ENCODE assay signal across 19 mouse cellular contexts in the genomic region with DNA sequence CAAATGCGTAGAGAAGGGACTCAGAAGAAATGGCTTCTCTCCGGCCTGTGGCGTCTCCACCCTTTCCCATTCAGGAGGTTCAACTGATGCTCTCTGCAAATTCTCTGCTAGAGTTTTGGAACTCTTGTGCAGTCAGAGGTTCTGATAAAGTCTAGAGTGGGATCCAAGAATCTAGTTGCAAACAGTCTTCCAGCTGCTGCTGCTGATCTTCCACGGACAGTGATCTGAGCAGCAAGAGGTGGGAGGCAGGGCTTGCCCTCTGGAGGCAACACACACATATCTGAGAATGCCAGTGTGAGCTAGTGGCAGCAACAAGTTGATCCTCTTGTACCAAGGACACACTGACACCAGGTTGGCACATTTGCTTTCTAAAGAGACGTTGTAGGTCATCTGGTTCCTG.
A peak's percentile ranks its signal among the peaks of the same experiment; 100 is the strongest.
DNase-seq lines count a peak whose midpoint lies in the region; ATAC-seq lines count a peak whose summit lies in the region.
"Had no signal": no experiment of that assay in that cellular context is flagged by ENCODE, and none has a peak within 500 bp of the region (broad histone marks: within the 10 kb centered on the region; RNA-seq: fewer than 3 reads in every experiment).

No protein-coding gene starts in this region.

- H3K27me3 ChIP-seq in kidney, embryonic 14.5 days (ENCODE audit: control insufficient read depth, insufficient read depth, low read length): no peaks in the 10 kb centered on the region
- no peaks in the 10 kb centered on the region for H3K27me3 ChIP-seq in kidney, embryonic 16.5 days (ENCODE audit: insufficient read depth, low read length)
- H3K27me3 ChIP-seq in limb, embryonic 12.5 days: no peaks in the 10 kb centered on the region
- no peaks in the 10 kb centered on the region for H3K27me3 ChIP-seq in intestine, embryonic 16.5 days (replicated peaks; ENCODE audit: control insufficient read depth, insufficient read depth, low read length)
- H3K27me3 ChIP-seq: embryonic facial prominence, embryonic 12.5 days; forebrain, embryonic 13.5 days; forebrain, embryonic 15.5 days had no signal

- H3K9me3 ChIP-seq in kidney, embryonic 14.5 days (ENCODE audit: control insufficient read depth, low read length): peaks cover 3% of the 10 kb centered on the region; the same call in 1 of the 2 replicates
- peaks cover 12% of the 10 kb centered on the region for H3K9me3 ChIP-seq in kidney, embryonic 16.5 days (ENCODE audit: low read length)
- H3K9me3 ChIP-seq in limb, embryonic 12.5 days: peaks cover 12% of the 10 kb centered on the region
- peaks cover 3% of the 10 kb centered on the region; the same call in 1 of the 2 replicates for H3K9me3 ChIP-seq in intestine, embryonic 16.5 days (ENCODE audit: control insufficient read depth, low read length)
- H3K9me3 ChIP-seq: forebrain, embryonic 15.5 days had no signal

- H3K4me2 ChIP-seq in kidney, embryonic 14.5 days (replicated peaks; ENCODE audit: low read depth, low read length): no peak overlapping the region
- no peak overlapping the region for H3K4me2 ChIP-seq in kidney, embryonic 16.5 days (replicated peaks; ENCODE audit: low read depth, low read length)
- no peak overlapping the region for H3K4me2 ChIP-seq in limb, embryonic 12.5 days
- H3K4me2 ChIP-seq in intestine, embryonic 16.5 days (ENCODE audit: low read depth, low read length): no peak overlapping the region
- H3K4me2 ChIP-seq: embryonic facial prominence, embryonic 12.5 days; forebrain, embryonic 13.5 days; forebrain, embryonic 15.5 days had no signal

- H3K4me3 ChIP-seq in kidney, embryonic 14.5 days (ENCODE audit: low read length): no peak overlapping the region
- no peak overlapping the region for H3K4me3 ChIP-seq in kidney, embryonic 16.5 days (ENCODE audit: low read length)
- no peak overlapping the region for H3K4me3 ChIP-seq in limb, embryonic 12.5 days (replicated peaks)
- no peak overlapping the region for H3K4me3 ChIP-seq in intestine, embryonic 16.5 days (ENCODE audit: low read length)
- H3K4me3 ChIP-seq: embryonic facial prominence, embryonic 10.5 days; embryonic facial prominence, embryonic 12.5 days; forebrain, embryonic 13.5 days; forebrain, embryonic 15.5 days had no signal

- DNase-seq in kidney, postnatal 14 days: no peak
- DNase-seq in kidney, adult 11 months: no peak
- no peak for DNase-seq in left cerebral cortex, postnatal 36 days (ENCODE audit: low spot score in 2 of 2)
- DNase-seq: adrenal gland, adult 2 months; adrenal gland, postnatal 10 days; adrenal gland, postnatal 25 days; cerebellum, adult 11-12 months; cerebellum, adult 2 months; cerebellum, adult 9-10 months; cerebellum, postnatal 10 days; cerebellum, postnatal 25 days had no signal

- H3K27ac ChIP-seq in kidney, embryonic 14.5 days (ENCODE audit: low read depth, low read length): peak overlapping the region; percentile 15; the same call in 1 of the 2 replicates
- peak overlapping the region; percentile 68 for H3K27ac ChIP-seq in kidney, embryonic 16.5 days (ENCODE audit: low read length)
- peak overlapping the region; percentile 63; the same call in 1 of the 2 replicates for H3K27ac ChIP-seq in limb, embryonic 12.5 days
- H3K27ac ChIP-seq in intestine, embryonic 16.5 days (ENCODE audit: low read length): no peak overlapping the region
- H3K27ac ChIP-seq: embryonic facial prominence, embryonic 10.5 days; embryonic facial prominence, embryonic 12.5 days; forebrain, embryonic 13.5 days; forebrain, embryonic 15.5 days had no signal

- H3K4me1 ChIP-seq in kidney, embryonic 14.5 days (ENCODE audit: control insufficient read depth, insufficient read depth, low read length): peaks cover 14% of the 10 kb centered on the region
- peaks cover 43% of the 10 kb centered on the region for H3K4me1 ChIP-seq in kidney, embryonic 16.5 days (ENCODE audit: insufficient read depth, low read length)
- peaks cover 53% of the 10 kb centered on the region for H3K4me1 ChIP-seq in limb, embryonic 12.5 days (replicated peaks)
- peaks cover 8% of the 10 kb centered on the region for H3K4me1 ChIP-seq in intestine, embryonic 16.5 days (ENCODE audit: control insufficient read depth, insufficient read depth, low read length)

- intact Hi-C loops in left cerebral cortex, postnatal 36 days (cut with DNase I): no loop called here

- H3K9ac ChIP-seq in kidney, embryonic 14.5 days (ENCODE audit: low read depth, low read length): no peak overlapping the region
- no peak overlapping the region for H3K9ac ChIP-seq in kidney, embryonic 16.5 days (replicated peaks; ENCODE audit: low read length)
- H3K9ac ChIP-seq in limb, embryonic 12.5 days (replicated peaks): no peak overlapping the region
- no peak overlapping the region for H3K9ac ChIP-seq in intestine, embryonic 16.5 days (ENCODE audit: low read depth, low read length)
- H3K9ac ChIP-seq: embryonic facial prominence, embryonic 12.5 days; forebrain, embryonic 13.5 days; forebrain, embryonic 15.5 days had no signal

- 74% methylated on average over 5 of the region's 5 CpGs for WGBS in kidney, embryonic 14.5 days
- WGBS in kidney, embryonic 16.5 days: 78% methylated on average over 5 of the region's 5 CpGs
- WGBS in limb, embryonic 12.5 days: 82% methylated on average over 5 of the region's 5 CpGs
- 84% methylated on average over 5 of the region's 5 CpGs for WGBS in intestine, embryonic 16.5 days

- H3K36me3 ChIP-seq in kidney, embryonic 14.5 days (ENCODE audit: control insufficient read depth, insufficient read depth, low read length): no peaks in the 10 kb centered on the region
- no peaks in the 10 kb centered on the region for H3K36me3 ChIP-seq in kidney, embryonic 16.5 days (ENCODE audit: insufficient read depth, low read length)
- no peaks in the 10 kb centered on the region for H3K36me3 ChIP-seq in limb, embryonic 12.5 days
- H3K36me3 ChIP-seq in intestine, embryonic 16.5 days (ENCODE audit: control insufficient read depth, insufficient read depth, low read length): no peaks in the 10 kb centered on the region
- H3K36me3 ChIP-seq: embryonic facial prominence, embryonic 10.5 days; embryonic facial prominence, embryonic 12.5 days; forebrain, embryonic 15.5 days had no signal

- ATAC-seq in kidney, embryonic 14.5 days (ENCODE audit: low FRiP score, low TSS enrichment): no peak
- no peak for ATAC-seq in kidney, embryonic 16.5 days (ENCODE audit: low FRiP score, low TSS enrichment)
- ATAC-seq in limb, embryonic 12.5 days (ENCODE audit: insufficient number of reproducible peaks, insufficient read depth, low FRiP score, low TSS enrichment, low read depth): no peak
- ATAC-seq in intestine, embryonic 16.5 days: no peak
- ATAC-seq: forebrain, embryonic 13.5 days; forebrain, embryonic 15.5 days had no signal
